Mouse (Mus musculus) limb, embryonic 14.5 days (tissue): Measurements from ENCODE around the gene Ap1s3. TPM values are rescaled to one million over a fixed set of nuclear protein-coding genes. Genes with fewer than 3 reads are reported as not detected.

Source experiments
- ATAC-seq: fragments of 200-750 bp; cut with Nextera tagmentation; 2 replicates; pipeline ENCODE4 v1.8.0; 2017; ENCODE audit warnings: low read depth, moderate number of reproducible peaks, moderate TSS enrichment; ENCODE audit not compliant: low FRiP score
- DNase-seq: peaks from one replicate; pipeline ENCODE4 v3.0.0-alpha.2; 2015; ENCODE audit warnings: low spot score
- H3K27ac ChIP-seq: fragments of 300-500 bp; sonication (generic); replicated peaks from 2 replicates; pipeline ENCODE4 v1.5.1; 2014; ENCODE audit warnings: low read depth, mild to moderate bottlenecking, low read length, moderate library complexity, mixed read lengths
- H3K27me3 ChIP-seq: fragments of 300-500 bp; sonication (generic); 2 replicates; pipeline ENCODE4 v1.6.1; 2014; ENCODE audit warnings: low read length, mixed read lengths; ENCODE audit not compliant: control insufficient read depth, insufficient read depth
- H3K36me3 ChIP-seq: fragments of 300-500 bp; sonication (generic); 2 replicates; pipeline ENCODE4 v1.6.1; 2014; ENCODE audit warnings: mild to moderate bottlenecking, low read length, moderate library complexity, mixed read lengths; ENCODE audit not compliant: control insufficient read depth, insufficient read depth
- H3K4me1 ChIP-seq: fragments of 300-500 bp; sonication (generic); 2 replicates; pipeline ENCODE4 v1.6.1; 2014; ENCODE audit warnings: antibody characterized with exemption, low read length, mixed read lengths; ENCODE audit not compliant: control insufficient read depth, insufficient read depth
- H3K4me2 ChIP-seq: fragments of 300-500 bp; sonication (generic); replicated peaks from 2 replicates; pipeline ENCODE4 v1.6.1; 2014; ENCODE audit warnings: low read depth, mild to moderate bottlenecking, low read length, moderate library complexity; ENCODE audit not compliant: severe bottlenecking
- H3K4me3 ChIP-seq: fragments of 300-500 bp; sonication (generic); replicated peaks from 2 replicates; pipeline ENCODE4 v1.5.1; 2014; ENCODE audit warnings: low read length
- H3K9ac ChIP-seq: fragments of 300-500 bp; sonication (generic); 2 replicates; pipeline ENCODE4 v1.6.1; 2014; ENCODE audit warnings: mild to moderate bottlenecking, low read depth, low read length, moderate library complexity; ENCODE audit not compliant: severe bottlenecking
- H3K9me3 ChIP-seq: fragments of 300-500 bp; sonication (generic); 2 replicates; pipeline ENCODE4 v1.6.1; 2016; ENCODE audit warnings: low read length; ENCODE audit not compliant: control insufficient read depth
- POLR2A ChIP-seq: fragments of 200-500 bp; IDR thresholded peaks from 2 replicates; pipeline ENCODE4 v1.8.0; 2012; ENCODE audit warnings: inconsistent platforms, mild to moderate bottlenecking, moderate library complexity, borderline replicate concordance; ENCODE audit not compliant: insufficient read depth, insufficient read length; ENCODE audit errors: extremely low read depth
- WGBS: fragments of 180-500 bp; shearing (Covaris S2); extraction: QIAGEN DNeasy Blood & Tissue Kit; methylation state at CpG from one replicate; pipeline ENCODE4 v1.1.7; 2014; 5-methylcytosine and 5-hydroxymethylcytosine counted together
- polyA plus RNA-seq, 2 experiments: library from polyadenylated mRNA; depleted of rRNA in 1 of 2; stranded (reverse) in 1 of 2; unstranded in 1 of 2; fragments of >200 nt; fragmentation: Nextera tagmentation in 1 of 2; extraction: Ambion mirVana in 1 of 2; gene quantifications; 2 replicates each; pipeline versions ENCODE4 v1.2.1 to v1.2.3; 2012 to 2014

Ap1s3 gene
- polyA plus RNA-seq, 2 experiments: 0.69 to 9.2 TPM

DNA sequence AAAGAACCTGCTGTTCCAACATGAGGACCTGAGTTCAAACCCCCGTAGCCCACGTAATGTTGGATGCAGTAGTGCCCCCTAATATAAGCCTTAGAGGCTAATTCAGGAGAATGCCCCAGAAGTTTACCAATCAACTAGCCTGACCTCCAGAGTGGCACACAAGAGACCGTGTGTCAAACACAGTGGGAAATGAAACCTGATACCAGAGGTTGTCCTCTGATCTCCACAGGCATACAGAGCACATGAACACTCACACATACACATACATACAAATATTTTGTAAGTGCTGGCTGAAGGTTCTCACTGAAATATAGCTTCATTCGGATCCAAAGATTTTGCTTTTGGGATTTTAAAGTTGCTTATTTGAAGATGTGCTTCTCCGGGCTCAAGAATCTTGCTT lies 32.1 kb downstream of the Ap1s3 start:
- ATAC-seq (no peak), DNase-seq (no peak)
- no peaks in the 10 kb centered on the region for H3K9me3 ChIP-seq
- no peak for TF ChIP-seq POLR2A
- H3K9ac ChIP-seq: no peak overlapping the region
- H3K27me3 ChIP-seq: no peaks in the 10 kb centered on the region
- H3K4me2 ChIP-seq: no peak overlapping the region
- no peaks in the 10 kb centered on the region for H3K4me1 ChIP-seq
- no peak overlapping the region for H3K4me3 ChIP-seq
- WGBS: 71% methylated on average over 5 of the region's 5 CpGs
- no peaks in the 10 kb centered on the region for H3K36me3 ChIP-seq
- no peak overlapping the region for H3K27ac ChIP-seq

DNA sequence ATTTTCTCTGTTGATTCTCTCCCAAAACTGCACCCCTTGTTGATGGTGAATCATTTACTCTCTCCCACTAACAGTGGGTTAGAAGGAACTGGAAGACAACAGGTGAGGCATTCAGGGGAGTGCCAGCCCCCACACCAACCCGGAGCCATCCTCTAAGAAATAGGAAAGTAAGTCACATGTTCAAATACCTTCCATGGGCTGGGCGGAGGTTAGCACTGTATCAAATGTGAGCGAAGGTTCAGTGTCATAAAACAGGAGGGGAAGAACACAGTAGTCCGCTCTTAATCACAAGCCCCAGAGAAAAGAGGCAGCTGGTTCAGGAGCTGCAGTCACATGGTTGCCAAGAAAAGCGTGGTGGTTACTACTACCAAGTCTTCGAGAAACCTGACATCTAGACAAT lies 32.7 kb downstream of the Ap1s3 start:
- ATAC-seq (no peak), DNase-seq (no peak)
- no peak overlapping the region for H3K4me2 ChIP-seq
- no peak overlapping the region for H3K4me3 ChIP-seq
- H3K27me3 ChIP-seq: no peaks in the 10 kb centered on the region
- no peak for TF ChIP-seq POLR2A
- no peak overlapping the region for H3K9ac ChIP-seq
- no peaks in the 10 kb centered on the region for H3K36me3 ChIP-seq
- 83% methylated on average over 6 of the region's 6 CpGs for WGBS
- no peak overlapping the region for H3K27ac ChIP-seq
- H3K4me1 ChIP-seq: no peaks in the 10 kb centered on the region
- H3K9me3 ChIP-seq: no peaks in the 10 kb centered on the region

DNA sequence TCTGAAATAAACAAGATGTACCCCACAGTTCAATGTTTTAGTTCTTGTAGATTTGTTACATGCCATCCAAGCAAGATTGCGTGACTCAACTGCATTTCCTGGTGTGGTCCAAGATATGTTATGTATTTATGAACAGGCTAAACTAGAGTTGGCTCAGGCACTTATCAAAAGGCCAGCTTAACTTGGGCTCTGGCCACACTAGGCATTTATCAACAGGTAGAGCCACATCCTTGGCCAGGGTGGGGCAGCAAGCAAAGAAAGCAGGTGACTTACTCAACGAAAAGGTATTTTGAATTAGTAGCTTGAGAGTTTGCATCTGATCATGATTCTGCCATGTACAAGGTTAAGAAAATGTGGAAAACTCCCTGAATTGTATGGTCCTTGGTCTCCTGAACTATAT lies 34.0 kb downstream of the Ap1s3 start:
- ATAC-seq (no peak), DNase-seq (no peak)
- Histone ChIP-seq H3K4me3 (no peak overlapping the region), H3K27me3 (no peaks in the 10 kb centered on the region), H3K27ac (no peak overlapping the region), H3K4me1 (no peaks in the 10 kb centered on the region), H3K4me2 (no peak overlapping the region), H3K9ac (no peak overlapping the region), H3K9me3 (no peaks in the 10 kb centered on the region), H3K36me3 (no peaks in the 10 kb centered on the region)
- TF ChIP-seq POLR2A: no peak
- WGBS: 90% methylated on average over 2 of the region's 2 CpGs

DNA sequence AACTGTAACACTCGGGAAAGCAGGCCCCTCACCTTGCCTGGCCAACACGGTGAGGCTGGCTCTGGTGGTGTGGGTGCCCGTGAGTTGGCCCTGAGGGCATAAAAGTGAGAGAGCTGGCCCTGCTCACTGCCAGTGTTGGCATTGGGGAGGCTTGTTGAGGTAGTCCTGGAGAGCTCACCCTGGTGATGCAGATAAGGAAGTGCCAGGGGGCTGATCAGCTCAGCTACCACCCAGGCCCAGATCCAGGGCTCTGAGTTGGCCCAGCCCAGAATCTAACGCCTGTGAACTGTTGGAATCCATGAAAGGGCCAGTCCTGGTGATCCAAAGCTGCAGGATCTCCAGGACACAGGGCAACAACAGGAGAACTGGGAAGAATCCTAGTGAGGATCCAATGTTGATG lies 40.3 kb downstream of the Ap1s3 start:
- ATAC-seq: no peak
- Histone ChIP-seq H3K4me2 (no peak overlapping the region), H3K4me3 (no peak overlapping the region), H3K27me3 (no peaks in the 10 kb centered on the region), H3K9me3 (no peaks in the 10 kb centered on the region), H3K4me1 (no peaks in the 10 kb centered on the region), H3K36me3 (no peaks in the 10 kb centered on the region), H3K9ac (no peak overlapping the region), H3K27ac (no peak overlapping the region)
- no peak for DNase-seq
- WGBS: 88% methylated on average over 4 of the region's 4 CpGs
- TF ChIP-seq POLR2A: no peak

DNA sequence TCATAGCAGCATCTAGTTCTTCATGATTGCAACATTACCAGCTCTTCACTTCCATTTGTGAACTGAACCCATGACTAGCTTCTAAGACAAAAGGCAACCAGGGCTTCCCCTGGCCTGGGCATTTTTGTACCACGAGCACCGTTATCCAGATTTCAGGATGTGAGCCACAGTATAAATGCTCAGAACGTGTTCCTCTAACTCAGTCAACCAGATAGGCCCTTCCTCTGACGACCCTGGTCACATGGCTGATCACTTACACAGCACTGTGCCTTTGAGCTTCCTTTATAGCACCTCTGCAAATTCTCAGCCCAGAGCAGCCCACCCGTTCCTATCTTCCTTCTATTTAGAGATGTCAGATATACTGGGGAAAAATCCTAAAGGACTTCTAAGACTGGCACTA lies 42.0 kb downstream of the Ap1s3 start:
- Histone ChIP-seq H3K4me1 (no peaks in the 10 kb centered on the region), H3K27me3 (no peaks in the 10 kb centered on the region), H3K4me3 (no peak overlapping the region), H3K4me2 (no peak overlapping the region), H3K36me3 (no peaks in the 10 kb centered on the region), H3K9me3 (no peaks in the 10 kb centered on the region), H3K27ac (no peak overlapping the region), H3K9ac (no peak overlapping the region)
- DNase-seq (no peak), ATAC-seq (no peak)
- no peak for TF ChIP-seq POLR2A
- 71% methylated on average over 5 of the region's 5 CpGs for WGBS

DNA sequence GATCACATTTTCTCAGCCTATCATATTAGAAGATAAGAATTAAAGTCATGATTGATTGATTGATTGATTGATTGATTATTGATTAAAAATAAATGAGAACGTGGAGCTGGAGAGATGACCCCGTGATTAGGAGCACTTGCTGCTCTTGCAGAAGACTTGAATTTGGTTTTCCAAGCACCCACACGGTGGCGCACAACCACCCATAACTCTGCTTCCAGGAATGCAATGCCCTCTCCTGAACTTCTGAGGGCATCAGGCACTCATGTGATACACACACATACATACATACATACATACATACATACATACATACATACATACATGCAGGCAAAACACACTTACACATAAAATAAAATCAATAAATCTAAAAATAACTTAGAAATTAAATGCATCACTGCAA lies 45.6 kb downstream of the Ap1s3 start:
- no peak overlapping the region for H3K4me2 ChIP-seq
- no peaks in the 10 kb centered on the region for H3K9me3 ChIP-seq

More for the DNA sequence above, 45.6 kb downstream of the Ap1s3 start:
- TF ChIP-seq POLR2A: no peak
- H3K27ac ChIP-seq: no peak overlapping the region
- no peak overlapping the region for H3K9ac ChIP-seq
- WGBS: 69% methylated on average over 4 of the region's 4 CpGs
- no peaks in the 10 kb centered on the region for H3K36me3 ChIP-seq
- H3K4me1 ChIP-seq: no peaks in the 10 kb centered on the region
- no peak for ATAC-seq
- no peak for DNase-seq
- no peak overlapping the region for H3K4me3 ChIP-seq
- H3K27me3 ChIP-seq: no peaks in the 10 kb centered on the region
